11 mouse cellular contexts compared by ENCODE assay signal in genomic region chr1:57032407-57032806, GRCm38 (mm10).
"Had no signal": no experiment of that assay in that cellular context is flagged by ENCODE, and none has a peak within 500 bp of the region (broad histone marks: within the 10 kb centered on the region; RNA-seq: fewer than 3 reads in every experiment).

No protein-coding gene starts in this region.

- H3K36me3 ChIP-seq: limb, embryonic 13.5 days; liver, embryonic 15.5 days; midbrain, embryonic 13.5 days; neural tube, embryonic 12.5 days had no signal

- H3K9me3 ChIP-seq: limb, embryonic 13.5 days; liver, embryonic 15.5 days; midbrain, embryonic 13.5 days; neural tube, embryonic 12.5 days had no signal

- H3K27me3 ChIP-seq: liver, embryonic 15.5 days; midbrain, embryonic 13.5 days; neural tube, embryonic 12.5 days had no signal

- H3K4me1 ChIP-seq: liver, embryonic 15.5 days; midbrain, embryonic 13.5 days; neural tube, embryonic 12.5 days had no signal

- ATAC-seq: intestine, embryonic 16.5 days; midbrain, embryonic 13.5 days had no signal

- DNase-seq: kidney, postnatal 10 days; left cerebral cortex, postnatal 4 days; lung, embryonic 14.5 days; thymus, postnatal 14 days had no signal

- H3K4me3 ChIP-seq: limb, embryonic 13.5 days; liver, embryonic 15.5 days; midbrain, embryonic 13.5 days; myocyte; neural tube, embryonic 12.5 days had no signal

- H3K27ac ChIP-seq: limb, embryonic 13.5 days; liver, embryonic 15.5 days; midbrain, embryonic 13.5 days; neural tube, embryonic 12.5 days; stomach, postnatal 0 days had no signal

- H3K4me2 ChIP-seq: limb, embryonic 13.5 days; liver, embryonic 15.5 days; lung, embryonic 14.5 days; midbrain, embryonic 13.5 days; neural tube, embryonic 12.5 days had no signal

- H3K9ac ChIP-seq: limb, embryonic 13.5 days; liver, embryonic 15.5 days; lung, embryonic 14.5 days; midbrain, embryonic 13.5 days; neural tube, embryonic 12.5 days had no signal
